Mouse (Mus musculus) stomach, postnatal 0 days (tissue): ENCODE data around the gene Syt1.

Source experiments
- CTCF ChIP-seq: IDR thresholded peaks from 2 replicates; pipeline ENCODE4 v1.5.1; 2016; ENCODE audit warnings: antibody characterized with exemption, low read depth, mild to moderate bottlenecking, moderate library complexity
- EP300 ChIP-seq: optimal IDR thresholded peaks from 2 replicates; pipeline ENCODE3; 2016; ENCODE audit warnings: antibody characterized with exemption

DNA sequence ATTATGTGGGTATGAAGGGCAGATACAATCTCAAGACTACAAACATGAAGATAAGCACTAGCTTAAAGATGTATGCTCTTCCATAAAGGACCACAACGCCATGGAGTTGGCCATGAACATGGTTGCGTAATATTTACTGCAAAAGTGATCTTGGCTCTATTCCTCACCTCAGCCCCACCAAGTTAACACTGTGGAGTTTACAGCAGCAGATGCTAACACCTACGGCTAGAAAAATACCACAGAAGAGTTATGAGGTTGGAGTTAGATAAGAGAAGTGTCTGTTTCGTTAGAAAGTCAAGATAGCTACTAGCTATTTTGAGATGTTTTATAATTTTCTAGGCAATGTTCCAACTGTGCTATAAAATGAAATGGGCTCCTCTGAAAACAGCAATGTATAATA lies 353.9 kb downstream of the Syt1 start:
- TF ChIP-seq CTCF (no peak), EP300 (no peak)
